In the genomic region with DNA sequence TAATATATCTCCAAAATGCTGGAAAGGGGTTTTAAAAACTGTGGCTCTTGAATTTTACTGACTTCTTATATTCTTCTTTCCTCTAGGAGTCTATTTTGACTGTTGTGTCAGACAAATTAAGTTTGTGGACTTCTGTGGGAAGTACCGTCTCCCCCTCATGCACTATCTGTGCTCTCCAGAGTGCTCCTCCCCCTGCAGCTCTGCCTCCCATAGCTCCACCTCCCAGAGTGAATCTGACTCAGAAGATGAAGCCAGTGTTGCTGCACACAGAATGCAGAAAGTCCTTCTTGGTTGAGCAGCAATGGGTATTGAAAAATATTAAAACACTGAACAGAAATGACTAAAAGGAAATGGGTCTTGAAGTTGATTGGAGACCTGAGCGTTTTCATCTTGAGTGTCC, we compare ENCODE assay signal across 20 mouse cellular contexts. TPM values are rescaled to one million over a fixed set of nuclear protein-coding genes. Genes with fewer than 3 reads are reported as not detected.
"Had no signal": no experiment of that assay in that cellular context is flagged by ENCODE, and none has a peak within 500 bp of the region (broad histone marks: within the 10 kb centered on the region; RNA-seq: fewer than 3 reads in every experiment).

No protein-coding gene starts in this region.

- H3K4me3 ChIP-seq: kidney, embryonic 15.5 days; left cerebral cortex, adult 2 months; limb, embryonic 10.5 days; liver, embryonic 13.5 days; lung, embryonic 15.5 days; midbrain, embryonic 10.5 days; myocyte; neural tube, embryonic 15.5 days had no signal

- H3K27ac ChIP-seq: kidney, embryonic 15.5 days; left cerebral cortex, adult 2 months; limb, embryonic 10.5 days; lung, embryonic 15.5 days; midbrain, embryonic 10.5 days; neural tube, embryonic 15.5 days had no signal

- H3K9me3 ChIP-seq: kidney, embryonic 15.5 days; limb, embryonic 10.5 days; liver, embryonic 13.5 days; lung, embryonic 15.5 days; midbrain, embryonic 10.5 days; neural tube, embryonic 15.5 days had no signal

- H3K4me2 ChIP-seq: kidney, embryonic 15.5 days; liver, embryonic 13.5 days; lung, embryonic 15.5 days; neural tube, embryonic 15.5 days had no signal

- H3K27me3 ChIP-seq: kidney, embryonic 15.5 days; liver, embryonic 13.5 days; lung, embryonic 15.5 days; neural tube, embryonic 15.5 days had no signal

- H3K4me1 ChIP-seq: kidney, embryonic 15.5 days; limb, embryonic 10.5 days; lung, embryonic 15.5 days; midbrain, embryonic 10.5 days had no signal

- H3K9ac ChIP-seq: kidney, embryonic 15.5 days; liver, embryonic 13.5 days; liver, postnatal 0 days; lung, embryonic 15.5 days; neural tube, embryonic 15.5 days had no signal

- DNase-seq: kidney, postnatal 14 days; liver, embryonic 13.5 days; liver, postnatal 0 days; lung, postnatal 14 days; midbrain, embryonic 14.5 days; right cerebral cortex, adult 18-20 months; right cerebral cortex, postnatal 25 days; thymus, adult 18-20 months; thymus, postnatal 14 days had no signal

- ATAC-seq: liver, postnatal 0 days had no signal

RNA-seq across cellular contexts. Expression of a gene that starts 20.2 kb away (rescaled TPM):
- total RNA-seq: layer of hippocampus, postnatal 25 days; left cerebral cortex, adult 2 months; left cerebral cortex, postnatal 14 days had no signal
- polyA plus RNA-seq: large intestine, adult 2 months; limb, embryonic 10.5 days; liver, embryonic 13.5 days; liver, postnatal 0 days; neural tube, embryonic 11.5 days; neural tube, embryonic 15.5 days had no signal
